Comparison of ENCODE assay signal across 8 mouse cellular contexts in genomic region chr5:121397187-121398145, GRCm38 (mm10). TPM values are rescaled to one million over a fixed set of nuclear protein-coding genes. Genes with fewer than 3 reads are reported as not detected.
DNase-seq lines count a peak whose midpoint lies in the region; ATAC-seq and TF ChIP-seq lines count a peak whose summit lies in the region.

Gene Naa25, plus strand, starts transcription at chr5:121397936.

- 10% methylated on average over 53 of the region's 53 CpGs for WGBS in heart, embryonic 12.5 days
- WGBS in kidney, postnatal 0 days = 9% methylated on average over 53 of the region's 53 CpGs
- WGBS in liver, embryonic 11.5 days = 9% methylated on average over 53 of the region's 53 CpGs
- 8% methylated on average over 53 of the region's 53 CpGs for WGBS in stomach, embryonic 14.5 days

- H3K9me3 ChIP-seq in heart, embryonic 12.5 days (replicated peaks) = no peaks in the 10 kb centered on the region
- no peaks in the 10 kb centered on the region for H3K9me3 ChIP-seq in kidney, postnatal 0 days (replicated peaks; ENCODE audit: low read length)
- no peaks in the 10 kb centered on the region; the same call in 1 of the 2 replicates for H3K9me3 ChIP-seq in liver, embryonic 11.5 days (ENCODE audit: control insufficient read depth, low read length)
- H3K9me3 ChIP-seq in stomach, embryonic 14.5 days (ENCODE audit: control insufficient read depth, low read depth, low read length) = no peaks in the 10 kb centered on the region

- peaks cover 2% of the 10 kb centered on the region; the same call in 1 of the 2 replicates for H3K36me3 ChIP-seq in heart, embryonic 12.5 days
- no peaks in the 10 kb centered on the region for H3K36me3 ChIP-seq in kidney, postnatal 0 days (ENCODE audit: insufficient read depth, low read length)
- peaks cover 6% of the 10 kb centered on the region; the same call in 1 of the 2 replicates for H3K36me3 ChIP-seq in liver, embryonic 11.5 days (ENCODE audit: control insufficient read depth, insufficient read depth, low read length)
- no peaks in the 10 kb centered on the region; the same call in 1 of the 2 replicates for H3K36me3 ChIP-seq in stomach, embryonic 14.5 days (ENCODE audit: control insufficient read depth, insufficient read depth, low read length)

- peak within 1 kb of the TSS; percentile 94 for H3K9ac ChIP-seq in heart, embryonic 12.5 days
- H3K9ac ChIP-seq in kidney, postnatal 0 days (ENCODE audit: low read depth, low read length) = peak within 1 kb of the TSS; percentile 89
- H3K9ac ChIP-seq in liver, embryonic 11.5 days (ENCODE audit: low read depth, low read length) = peak within 1 kb of the TSS; percentile 93
- peak within 1 kb of the TSS; percentile 71 for H3K9ac ChIP-seq in stomach, embryonic 14.5 days (replicated peaks; ENCODE audit: low read depth, low read length)

- H3K4me3 ChIP-seq in heart, embryonic 12.5 days = peak within 1 kb of the TSS; percentile 96
- peak within 1 kb of the TSS; percentile 77 for H3K4me3 ChIP-seq in kidney, postnatal 0 days (replicated peaks; ENCODE audit: low read depth, low read length)
- H3K4me3 ChIP-seq in liver, embryonic 11.5 days (ENCODE audit: low read depth, low read length) = peak within 1 kb of the TSS; percentile 92
- H3K4me3 ChIP-seq in stomach, embryonic 14.5 days (ENCODE audit: low read depth, low read length) = peak within 1 kb of the TSS; percentile 93

- peak within 1 kb of the TSS; percentile 76 for H3K27ac ChIP-seq in heart, embryonic 12.5 days (ENCODE audit: poor library complexity, severe bottlenecking)
- H3K27ac ChIP-seq in kidney, postnatal 0 days = peak within 1 kb of the TSS; percentile 90
- peak within 1 kb of the TSS; percentile 92 for H3K27ac ChIP-seq in liver, embryonic 11.5 days (ENCODE audit: low read depth, low read length)
- H3K27ac ChIP-seq in stomach, embryonic 14.5 days (ENCODE audit: low read length) = peak within 1 kb of the TSS; percentile 86

- peak; percentile 98 for DNase-seq in CD4-positive helper T cell, adult 2 months (ENCODE audit: low read depth, low spot score)
- DNase-seq in brain, embryonic 18.5 days (ENCODE audit: low read depth, low spot score) = peak; percentile 91
- DNase-seq in kidney, postnatal 0 days (ENCODE audit: low spot score) = peak; percentile 99
- DNase-seq in liver, embryonic 11.5 days (ENCODE audit: low spot score) = peak; percentile 91
- DNase-seq in naive thymus-derived CD4-positive, alpha-beta T cell, adult 2 months (ENCODE audit: low read depth) = peak; percentile 98

- H3K4me2 ChIP-seq in heart, embryonic 12.5 days = peak within 1 kb of the TSS; percentile 97
- H3K4me2 ChIP-seq in kidney, postnatal 0 days (ENCODE audit: low read length) = peak within 1 kb of the TSS; percentile 99
- H3K4me2 ChIP-seq in liver, embryonic 11.5 days = peak within 1 kb of the TSS; percentile 92
- peak within 1 kb of the TSS; percentile 91 for H3K4me2 ChIP-seq in stomach, embryonic 14.5 days (replicated peaks; ENCODE audit: low read depth, low read length)

- ATAC-seq in erythroid progenitor cell, adult 5-6 weeks (replicated peaks; ENCODE audit: low FRiP score, poor library complexity, severe bottlenecking) = peak; percentile 95
- ATAC-seq in heart, embryonic 12.5 days (ENCODE audit: insufficient number of reproducible peaks, low FRiP score) = peak; percentile 95
- ATAC-seq in kidney, postnatal 0 days (replicated peaks; ENCODE audit: low FRiP score, low read depth) = peak; percentile 93
- ATAC-seq in liver, embryonic 11.5 days (replicated peaks; ENCODE audit: low FRiP score) = peak; percentile 90
- ATAC-seq in stomach, embryonic 14.5 days (ENCODE audit: insufficient number of reproducible peaks, insufficient read depth, low FRiP score, low read depth) = peak; percentile 96

- H3K27me3 ChIP-seq in heart, embryonic 12.5 days (replicated peaks) = no peaks in the 10 kb centered on the region
- H3K27me3 ChIP-seq in kidney, postnatal 0 days (ENCODE audit: insufficient read depth, low read length) = no peaks in the 10 kb centered on the region
- H3K27me3 ChIP-seq in liver, embryonic 11.5 days (replicated peaks; ENCODE audit: control insufficient read depth, insufficient read depth, low read length) = no peaks in the 10 kb centered on the region
- no peaks in the 10 kb centered on the region for H3K27me3 ChIP-seq in stomach, embryonic 14.5 days (ENCODE audit: control insufficient read depth, insufficient read depth, low read length)

- TF ChIP-seq CTCF in kidney, postnatal 0 days (IDR thresholded peaks at IDR 0.05; ENCODE audit: low read depth) = no peak

- H3K4me1 ChIP-seq in heart, embryonic 12.5 days (replicated peaks) = peaks cover 21% of the 10 kb centered on the region
- 0 out of 2 replicates have a peak, but pooled peaks cover 7% of the 10 kb centered on the region for H3K4me1 ChIP-seq in kidney, postnatal 0 days (replicated peaks; ENCODE audit: insufficient read depth, low read length)
- peaks cover 34% of the 10 kb centered on the region for H3K4me1 ChIP-seq in liver, embryonic 11.5 days (replicated peaks; ENCODE audit: control insufficient read depth, insufficient read depth, low read length)
- H3K4me1 ChIP-seq in stomach, embryonic 14.5 days (ENCODE audit: control insufficient read depth, insufficient read depth, low read length) = peaks cover 12% of the 10 kb centered on the region; the same call in 1 of the 2 replicates

RNA-seq across cellular contexts. Expression of gene Naa25, which starts in this region (rescaled TPM):
- total RNA-seq in erythroid progenitor cell, adult 5-6 weeks (2015; ENCODE audit: low replicate concordance) = 5.9 and 6.5 TPM in 2 replicates
- 3.9 and 9.2 TPM in 2 replicates for total RNA-seq in erythroid progenitor cell, adult 5-6 weeks (2017; ENCODE audit: low replicate concordance)
- polyA plus RNA-seq in heart, embryonic 12.5 days (2016; fragmentation: Nextera tagmentation; extraction: Ambion mirVana) = 37.5 and 39.1 TPM in 2 replicates
- 24.4 and 29.6 TPM in 2 replicates for polyA plus RNA-seq in kidney, postnatal 0 days (2015; fragmentation: Nextera tagmentation; extraction: Ambion mirVana)
- 59.5 and 64.2 TPM in 2 replicates for polyA plus RNA-seq in liver, embryonic 11.5 days (2014; fragmentation: Nextera tagmentation; extraction: Ambion mirVana)
- polyA plus RNA-seq in stomach, embryonic 14.5 days (2014; fragmentation: Nextera tagmentation; extraction: Ambion mirVana) = 41.0 and 42.1 TPM in 2 replicates

Comparison
In these comparisons a context has a peak if more than half of its experiments do, and no peak if none do; other contexts are left out.
1. Peak in every context shown above with its lines: DNase-seq, ATAC-seq, H3K4me3 ChIP-seq and H3K27ac ChIP-seq.